Mouse (Mus musculus) limb, embryonic 10.5 days (tissue): Measurements from ENCODE around the gene Kcnab2. TPM values are rescaled to one million over a fixed set of nuclear protein-coding genes. Genes with fewer than 3 reads are reported as not detected.
A peak's percentile ranks its signal among the peaks of the same experiment; 100 is the strongest.

Experiments
- DNase-seq: peaks from one replicate; pipeline ENCODE4 v3.0.0-alpha.2; 2017; ENCODE audit warnings: low spot score
- H3K27ac ChIP-seq: fragments of 300-500 bp; sonication (generic); 2 replicates; pipeline ENCODE4 v1.5.1; 2016; ENCODE audit warnings: mild to moderate bottlenecking
- H3K27me3 ChIP-seq: fragments of 300-500 bp; sonication (generic); 2 replicates; pipeline ENCODE4 v1.6.1; 2016; ENCODE audit warnings: low read depth, mild to moderate bottlenecking; ENCODE audit not compliant: poor library complexity, severe bottlenecking
- H3K36me3 ChIP-seq: fragments of 300-500 bp; sonication (generic); 2 replicates; pipeline ENCODE4 v1.6.1; 2016; ENCODE audit warnings: mild to moderate bottlenecking, moderate library complexity
- H3K4me1 ChIP-seq: fragments of 300-500 bp; sonication (generic); 2 replicates; pipeline ENCODE4 v1.6.1; 2016
- H3K4me3 ChIP-seq: fragments of 300-500 bp; sonication (generic); 2 replicates; pipeline ENCODE4 v1.5.1; 2016; ENCODE audit warnings: mild to moderate bottlenecking, moderate library complexity
- H3K9me3 ChIP-seq: fragments of 300-500 bp; sonication (generic); replicated peaks from 2 replicates; pipeline ENCODE4 v1.6.1; 2016; ENCODE audit warnings: mild to moderate bottlenecking
- WGBS: fragments of 180-500 bp; shearing (Covaris S2); methylation state at CpG from one replicate; pipeline ENCODE4 v1.1.7; 2016; 5-methylcytosine and 5-hydroxymethylcytosine counted together
- polyA plus RNA-seq: library from polyadenylated mRNA; unstranded; fragments of >200 nt; fragmentation: Nextera tagmentation; extraction: Ambion mirVana; gene quantifications from 2 replicates; pipeline ENCODE4 v1.2.1, GENCODE M21; 2016

Kcnab2 gene
- polyA plus RNA-seq, 1 experiment from 2014 or later, result 5.2 TPM

DNA sequence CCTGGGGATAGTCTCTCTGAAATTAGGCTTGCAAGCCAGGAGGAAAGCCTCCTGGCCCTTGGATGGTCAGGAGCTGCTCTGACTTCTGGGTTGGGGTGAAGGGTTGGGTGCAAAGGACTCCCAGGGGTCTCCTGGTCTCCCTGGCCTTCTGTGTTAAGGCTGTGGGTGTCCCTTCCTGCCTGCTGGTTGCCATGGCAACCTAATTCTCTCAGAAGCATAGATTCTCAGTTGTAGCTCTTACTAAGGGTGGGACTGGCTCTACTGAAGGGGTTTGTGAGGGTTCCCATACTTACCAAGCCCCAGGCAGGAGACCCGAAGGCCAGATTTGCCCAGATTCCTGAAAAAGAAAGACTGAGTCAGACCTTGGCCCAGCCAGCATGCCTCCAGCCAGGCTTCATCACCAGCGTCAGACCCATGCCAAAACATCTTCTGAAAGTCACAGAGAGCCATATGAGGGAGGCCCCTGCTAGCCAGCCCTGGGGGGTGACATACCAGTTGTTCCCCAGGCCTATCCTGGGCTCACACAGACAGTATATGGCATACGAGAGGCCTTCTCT is 65.1 kb downstream of the Kcnab2 start:
- no peaks in the 10 kb centered on the region for H3K9me3 ChIP-seq
- no peak overlapping the region for H3K27ac ChIP-seq
- H3K4me3 ChIP-seq, result no peak overlapping the region
- 92% methylated on average over 3 of the region's 3 CpGs for WGBS
- H3K36me3 ChIP-seq, result no peaks in the 10 kb centered on the region
- no peak for DNase-seq
- H3K27me3 ChIP-seq, result 0 out of 2 replicates have a peak, but pooled peaks cover 5% of the 10 kb centered on the region
- 0 out of 2 replicates have a peak, but pooled peaks cover 6% of the 10 kb centered on the region for H3K4me1 ChIP-seq

DNA sequence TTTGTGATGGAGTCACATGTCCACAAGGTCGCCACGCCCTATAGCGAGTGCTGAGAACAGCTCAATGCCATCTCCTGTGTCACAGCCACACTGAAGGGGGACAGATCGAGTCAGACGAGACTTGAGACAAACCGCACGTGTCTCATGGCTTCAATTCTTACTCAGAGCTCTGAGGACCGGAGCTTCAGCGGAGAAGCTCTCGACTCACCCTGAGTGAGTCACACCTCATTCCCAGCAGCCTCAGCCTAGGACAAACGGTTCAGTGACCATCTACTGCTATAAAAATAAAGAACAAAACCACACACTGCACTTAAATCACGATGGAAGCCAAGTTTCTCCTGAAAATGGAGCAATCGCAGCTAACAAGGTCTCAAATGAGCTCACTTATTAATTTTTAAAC is 66.7 kb downstream of the Kcnab2 start:
- H3K4me3 ChIP-seq, result no peak overlapping the region
- no peaks in the 10 kb centered on the region for H3K27me3 ChIP-seq
- no peaks in the 10 kb centered on the region for H3K36me3 ChIP-seq
- DNase-seq, result no peak
- H3K9me3 ChIP-seq, result no peaks in the 10 kb centered on the region
- H3K4me1 ChIP-seq, result 0 out of 2 replicates have a peak, but pooled peaks cover 6% of the 10 kb centered on the region
- H3K27ac ChIP-seq, result no peak overlapping the region
- 86% methylated on average over 13 of the region's 13 CpGs for WGBS

DNA sequence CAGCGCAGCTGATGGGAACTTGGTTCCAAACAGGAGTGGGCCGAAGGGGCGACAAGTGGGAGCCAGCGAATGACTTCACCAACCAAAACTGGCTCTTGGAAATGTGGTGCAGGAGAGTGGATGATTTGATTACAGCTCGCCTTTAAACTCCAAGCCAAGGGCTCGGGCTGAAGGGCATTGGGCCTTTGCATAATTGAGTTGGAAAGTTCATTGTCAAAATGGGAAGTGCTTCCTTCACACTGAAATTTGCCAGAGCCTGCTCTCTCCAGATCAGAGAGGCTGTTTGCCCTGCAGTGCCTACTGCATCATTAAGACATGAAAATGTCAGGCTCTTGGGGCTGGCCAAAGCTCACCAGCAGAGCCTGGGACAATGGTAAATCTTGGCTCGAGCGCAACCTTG is 71.1 kb downstream of the Kcnab2 start:
- H3K27ac ChIP-seq, result 0 out of 2 replicates have a peak overlapping the region, but pooled peaks have one; percentile 15
- H3K36me3 ChIP-seq, result no peaks in the 10 kb centered on the region
- no peaks in the 10 kb centered on the region for H3K27me3 ChIP-seq
- H3K9me3 ChIP-seq, result no peaks in the 10 kb centered on the region
- 0 out of 2 replicates have a peak, but pooled peaks cover 2% of the 10 kb centered on the region for H3K4me1 ChIP-seq
- WGBS, result 82% methylated on average over 8 of the region's 8 CpGs
- no peak for DNase-seq
- no peak overlapping the region for H3K4me3 ChIP-seq

DNA sequence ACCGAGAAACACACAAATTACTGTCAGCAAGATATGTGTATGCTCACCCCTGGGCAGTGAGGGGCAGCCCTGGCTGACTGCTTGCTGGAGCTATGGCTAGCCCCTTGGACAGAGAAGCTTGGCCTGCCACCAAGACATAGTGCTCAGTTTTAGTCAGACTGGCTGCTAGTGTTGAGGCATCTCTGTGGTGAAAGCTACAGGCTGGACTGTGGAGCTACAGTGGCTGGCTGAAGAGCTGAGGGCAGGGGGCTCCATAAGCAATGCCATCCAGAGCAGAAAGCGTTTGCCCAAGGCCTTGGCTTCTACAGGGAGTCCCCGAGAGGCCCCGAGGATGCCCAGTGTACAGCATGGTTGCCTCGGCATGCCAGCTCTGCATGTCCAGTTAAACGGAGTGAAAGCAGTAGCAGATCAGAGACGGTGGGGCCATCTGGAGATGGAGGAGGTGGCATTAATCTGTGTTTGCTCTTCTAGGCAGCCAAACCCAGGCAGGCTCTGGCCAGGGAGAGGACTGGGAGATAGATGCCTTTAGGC is 71.9 kb downstream of the Kcnab2 start:
- Histone ChIP-seq H3K4me1 (0 out of 2 replicates have a peak, but pooled peaks cover 2% of the 10 kb centered on the region), H3K27me3 (no peaks in the 10 kb centered on the region), H3K9me3 (no peaks in the 10 kb centered on the region), H3K27ac (no peak overlapping the region), H3K36me3 (no peaks in the 10 kb centered on the region), H3K4me3 (no peak overlapping the region)
- 86% methylated on average over 7 of the region's 7 CpGs for WGBS
- DNase-seq, result no peak

DNA sequence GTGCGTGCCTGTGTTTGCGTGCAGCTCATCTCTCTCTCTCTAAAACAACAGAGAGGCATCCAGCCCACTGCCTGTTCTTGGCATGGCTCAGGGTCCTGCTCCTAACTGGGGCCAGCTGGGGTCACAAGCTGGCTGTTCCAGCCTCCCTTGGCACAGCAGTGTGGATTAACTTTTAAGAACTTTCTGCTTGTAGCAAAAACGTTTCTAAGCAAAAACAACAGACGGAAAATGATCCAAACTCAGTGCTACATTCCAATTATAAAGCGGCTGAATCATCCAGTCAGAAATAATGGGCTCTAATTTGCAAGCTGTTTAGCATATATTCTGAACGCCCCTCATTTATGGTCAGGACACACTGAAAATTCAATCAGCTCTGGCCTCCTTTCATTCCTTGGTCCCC is 72.5 kb downstream of the Kcnab2 start:
- WGBS, result 82% methylated on average over 6 of the region's 6 CpGs
- DNase-seq, result no peak
- Histone ChIP-seq H3K9me3 (no peaks in the 10 kb centered on the region), H3K27ac (no peak overlapping the region), H3K4me1 (0 out of 2 replicates have a peak, but pooled peaks cover 2% of the 10 kb centered on the region), H3K27me3 (no peaks in the 10 kb centered on the region), H3K36me3 (no peaks in the 10 kb centered on the region), H3K4me3 (no peak overlapping the region)

DNA sequence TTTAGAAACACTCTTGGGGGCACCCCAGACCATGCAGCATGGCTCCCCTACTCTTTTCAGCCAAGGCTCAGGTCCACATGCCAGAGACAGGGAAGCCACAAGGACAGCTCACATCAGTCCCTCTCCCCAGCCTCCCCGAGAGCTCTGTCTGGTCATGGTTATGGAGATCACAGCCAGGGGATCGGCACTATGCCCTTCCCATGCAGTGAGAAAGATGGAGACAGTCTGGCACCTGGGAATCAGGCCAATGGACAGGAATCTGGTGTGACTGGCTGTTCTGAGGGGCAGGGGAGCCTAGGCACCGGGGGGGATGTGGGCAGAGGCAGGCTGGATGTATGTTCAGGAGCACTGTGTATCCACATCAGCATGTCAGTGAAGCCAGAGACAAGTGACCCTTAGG is 78.7 kb downstream of the Kcnab2 start:
- H3K4me1 ChIP-seq, result no peaks in the 10 kb centered on the region
- H3K36me3 ChIP-seq, result no peaks in the 10 kb centered on the region
- no peaks in the 10 kb centered on the region for H3K9me3 ChIP-seq
- WGBS, result 78% methylated on average over 3 of the region's 3 CpGs
- no peaks in the 10 kb centered on the region for H3K27me3 ChIP-seq
- DNase-seq, result no peak
- no peak overlapping the region for H3K27ac ChIP-seq
- H3K4me3 ChIP-seq, result no peak overlapping the region

DNA sequence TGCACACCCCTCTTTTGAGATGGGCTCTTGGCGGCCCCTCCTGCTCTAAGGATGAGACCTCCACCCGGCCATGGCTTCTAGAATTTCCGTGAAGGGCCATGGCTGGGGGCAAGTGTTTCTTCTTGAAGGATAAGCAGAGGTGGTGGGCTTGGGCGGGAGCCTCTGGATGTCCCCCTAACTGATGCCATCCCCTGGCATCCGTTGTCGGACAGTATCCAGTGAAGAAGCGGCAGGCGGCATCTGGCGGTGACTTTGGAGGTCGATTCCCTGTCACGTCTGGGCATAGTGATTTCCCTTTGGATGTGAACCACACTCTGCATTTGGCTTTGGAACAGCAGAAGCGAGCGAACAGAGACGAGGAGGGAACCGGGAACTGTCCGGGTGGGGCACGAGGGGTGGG is 85.0 kb downstream of the Kcnab2 start:
- no peaks in the 10 kb centered on the region for H3K27me3 ChIP-seq
- DNase-seq, result no peak
- 86% methylated on average over 17 of the region's 17 CpGs for WGBS

DNA sequence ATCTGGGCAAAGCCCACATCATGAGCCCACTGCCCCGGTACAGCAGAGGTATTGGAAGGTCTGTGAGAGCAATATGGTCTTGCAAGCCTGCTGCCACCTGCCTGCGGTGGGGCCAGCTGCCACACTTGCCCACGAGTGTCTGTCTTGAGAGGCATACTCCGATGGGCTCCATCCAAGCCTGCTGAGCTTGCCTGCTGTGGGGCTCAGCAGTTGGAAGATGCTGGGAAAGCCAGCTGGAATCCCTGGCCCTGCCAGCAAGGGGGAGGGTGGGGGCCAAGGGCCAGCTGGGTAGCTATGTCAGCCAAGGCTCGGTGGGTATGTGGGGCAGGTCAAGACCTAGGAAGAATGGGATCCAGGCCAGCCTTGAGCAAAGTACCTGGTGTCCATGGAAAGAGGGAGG is 85.5 kb downstream of the Kcnab2 start:
- no peaks in the 10 kb centered on the region for H3K27me3 ChIP-seq
- peaks cover 30% of the 10 kb centered on the region for H3K4me1 ChIP-seq
- H3K4me3 ChIP-seq, result no peak overlapping the region
- peak overlapping the region; percentile 15; the same call in 1 of the 2 replicates for H3K27ac ChIP-seq
- WGBS, result 90% methylated on average over 5 of the region's 5 CpGs
- no peaks in the 10 kb centered on the region for H3K36me3 ChIP-seq
- H3K9me3 ChIP-seq, result no peaks in the 10 kb centered on the region
- DNase-seq, result no peak

More for the DNA sequence above, 85.0 kb downstream of the Kcnab2 start:
- H3K4me1 ChIP-seq, result peaks cover 30% of the 10 kb centered on the region
- no peak overlapping the region for H3K27ac ChIP-seq
- H3K4me3 ChIP-seq, result no peak overlapping the region
- H3K36me3 ChIP-seq, result no peaks in the 10 kb centered on the region
- no peaks in the 10 kb centered on the region for H3K9me3 ChIP-seq

DNA sequence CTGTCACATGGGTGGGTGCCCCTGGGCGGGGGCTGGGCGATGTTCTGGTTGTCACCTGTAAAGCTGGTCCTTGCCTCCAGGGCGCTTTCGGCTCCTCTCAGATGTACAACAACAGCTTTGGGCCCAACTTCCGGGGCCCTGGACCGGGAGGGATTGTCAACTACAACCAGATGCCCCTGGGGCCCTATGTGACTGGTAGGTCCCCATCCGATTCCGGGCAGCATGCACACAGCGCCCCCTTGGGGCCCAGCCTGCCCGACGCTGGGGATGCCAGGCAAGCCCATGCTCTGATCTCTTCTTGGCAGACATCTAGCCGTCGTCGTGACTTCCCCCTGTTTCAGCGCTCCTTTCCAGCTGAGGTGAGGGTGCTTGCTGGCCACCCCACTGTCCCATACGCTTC is 92.0 kb downstream of the Kcnab2 start:
- 64% methylated on average over 16 of the region's 16 CpGs for WGBS
- Histone ChIP-seq H3K27me3 (no peaks in the 10 kb centered on the region), H3K4me3 (no peak overlapping the region), H3K36me3 (no peaks in the 10 kb centered on the region), H3K27ac (no peak overlapping the region), H3K9me3 (no peaks in the 10 kb centered on the region), H3K4me1 (peaks cover 10% of the 10 kb centered on the region)
- no peak for DNase-seq

DNA sequence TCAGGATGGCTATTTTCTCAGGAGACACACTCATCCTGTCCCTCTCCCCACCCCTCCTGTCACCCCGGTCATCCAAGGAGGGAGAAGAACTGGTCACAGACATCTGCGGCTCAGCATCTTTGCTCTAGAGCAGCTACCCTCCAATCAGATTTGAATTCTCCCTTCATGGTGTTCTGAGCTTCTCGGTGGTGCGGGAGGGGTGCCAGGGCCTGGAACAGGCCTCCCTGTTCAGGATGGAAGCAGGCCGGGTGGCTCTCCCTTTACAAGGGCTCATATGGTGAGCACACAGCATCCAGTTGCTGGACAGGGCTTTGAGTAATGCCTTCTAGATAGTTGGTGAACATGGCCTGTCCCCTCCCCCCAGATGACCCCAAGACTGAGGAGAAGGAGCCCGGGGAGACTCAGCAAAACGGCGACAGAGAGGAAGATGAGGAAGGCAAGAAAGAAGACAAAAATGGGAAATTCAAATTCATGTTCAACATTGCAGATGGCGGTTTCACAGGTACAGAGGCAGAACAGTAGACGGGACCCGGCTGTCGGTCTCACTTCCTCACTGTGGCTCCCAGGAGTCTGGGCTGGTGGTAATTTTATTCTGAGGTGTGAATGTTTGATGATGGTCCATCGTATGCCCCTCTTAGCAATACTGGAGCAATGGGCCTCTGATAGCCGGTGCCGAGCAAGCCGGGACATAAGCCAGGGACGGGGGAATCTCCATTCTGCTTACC is 95.0 kb downstream of the Kcnab2 start:
- 88% methylated on average over 17 of the region's 17 CpGs for WGBS
- H3K4me3 ChIP-seq, result no peak overlapping the region
- no peaks in the 10 kb centered on the region for H3K36me3 ChIP-seq
- H3K4me1 ChIP-seq, result no peaks in the 10 kb centered on the region
- no peaks in the 10 kb centered on the region for H3K9me3 ChIP-seq
- H3K27me3 ChIP-seq, result 0 out of 2 replicates have a peak, but pooled peaks cover 2% of the 10 kb centered on the region
- DNase-seq, result no peak
- H3K27ac ChIP-seq, result no peak overlapping the region

DNA sequence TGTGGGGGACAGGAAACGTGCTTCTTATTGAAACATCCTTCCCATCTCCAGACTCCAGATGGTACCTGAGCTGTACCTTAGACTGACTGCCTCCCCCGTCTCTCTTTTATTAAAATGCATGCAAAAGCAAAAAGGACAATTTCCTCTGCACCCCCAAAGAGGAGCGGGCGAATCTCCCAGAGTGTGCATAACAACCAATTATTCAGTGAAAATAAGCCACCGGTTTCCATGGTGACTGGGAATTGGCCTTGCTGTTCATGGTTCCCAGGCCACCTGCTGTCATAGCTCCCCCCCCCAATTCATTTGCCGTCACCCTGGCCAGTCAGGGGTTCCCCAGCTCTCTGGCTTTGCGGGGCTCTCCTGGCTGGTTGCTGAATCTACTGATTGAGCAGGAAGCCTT is 112.4 kb downstream of the Kcnab2 start:
- Histone ChIP-seq H3K27me3 (peaks cover 26% of the 10 kb centered on the region), H3K27ac (no peak overlapping the region), H3K4me1 (peaks cover 20% of the 10 kb centered on the region), H3K36me3 (no peaks in the 10 kb centered on the region), H3K9me3 (no peaks in the 10 kb centered on the region), H3K4me3 (no peak overlapping the region)
- DNase-seq, result no peak
- 77% methylated on average over 7 of the region's 7 CpGs for WGBS

DNA sequence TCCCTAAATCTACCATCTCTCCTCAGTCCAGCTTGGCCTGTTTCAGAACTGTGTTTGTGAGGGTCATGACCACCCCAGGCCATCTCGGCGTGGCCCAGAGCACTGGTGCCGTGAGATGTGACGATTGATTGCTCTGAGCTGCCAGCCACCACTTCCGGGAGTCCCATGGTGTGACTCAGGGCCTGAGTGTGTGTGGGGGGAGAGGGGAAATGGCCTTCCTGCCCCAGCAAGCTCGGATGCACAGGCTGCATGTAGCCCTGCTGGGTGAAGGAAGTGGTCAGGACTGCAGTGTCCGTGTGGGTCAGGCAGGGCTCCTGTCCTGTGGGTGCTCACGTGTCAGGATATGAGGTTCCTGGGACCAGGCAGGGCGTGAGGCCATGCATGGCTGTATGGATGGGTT is 115.5 kb downstream of the Kcnab2 start:
- Histone ChIP-seq H3K9me3 (no peaks in the 10 kb centered on the region), H3K4me1 (peaks cover 27% of the 10 kb centered on the region), H3K4me3 (no peak overlapping the region), H3K36me3 (no peaks in the 10 kb centered on the region), H3K27ac (no peak overlapping the region), H3K27me3 (peaks cover 44% of the 10 kb centered on the region)
- 63% methylated on average over 9 of the region's 9 CpGs for WGBS
- no peak for DNase-seq

DNA sequence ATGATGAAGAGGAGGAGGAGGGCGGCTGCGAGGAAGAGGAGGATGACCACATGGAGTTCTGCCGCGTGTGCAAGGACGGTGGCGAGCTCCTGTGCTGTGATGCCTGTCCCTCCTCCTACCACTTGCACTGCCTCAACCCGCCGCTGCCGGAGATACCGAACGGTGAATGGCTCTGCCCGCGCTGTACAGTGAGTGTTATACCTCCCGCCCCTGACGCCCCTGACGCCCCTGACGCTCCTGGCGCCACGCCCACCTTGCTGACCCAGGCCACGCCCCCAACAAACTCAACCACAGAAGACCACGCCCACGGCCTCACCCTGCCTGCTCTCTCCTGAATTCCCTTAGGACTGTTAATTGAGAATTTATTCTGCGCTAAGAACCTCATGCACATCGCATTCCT is 116.8 kb downstream of the Kcnab2 start:
- H3K27ac ChIP-seq, result no peak overlapping the region
- H3K27me3 ChIP-seq, result peaks cover 44% of the 10 kb centered on the region
- peak overlapping the region; percentile 32 for H3K4me3 ChIP-seq

More for the DNA sequence above, 116.8 kb downstream of the Kcnab2 start:
- peak; percentile 82 for DNase-seq
- H3K9me3 ChIP-seq, result no peaks in the 10 kb centered on the region
- WGBS, result 2% methylated on average over 23 of the region's 24 CpGs
- peaks cover 27% of the 10 kb centered on the region for H3K4me1 ChIP-seq
- no peaks in the 10 kb centered on the region for H3K36me3 ChIP-seq
